Mouse (Mus musculus) right cerebral cortex, postnatal 10 days (tissue): Measurements from ENCODE around the gene Shb.

Experiments used
- DNase-seq, 2 experiments: peaks; one replicate each; pipeline ENCODE4 v3.0.0; 2021; ENCODE audit warnings: low spot score in 2 of 2

The Shb gene

GRCm38 (mm10) chr4:45532375-45532774 is at the start of gene Shb:
Gene Shb, minus strand, starts transcription at chr4:45532470.
- peak; percentile 56 to 60 for DNase-seq

- DNase-seq: no peak
These were observed 48.8 kb upstream of the Shb start for GRCm38 (mm10) chr4:45581095-45581494.

GRCm38 (mm10) chr4:45578554-45579370 is 46.5 kb upstream of the Shb start:
- no peak for DNase-seq

- no peak for DNase-seq
These were observed 45.4 kb upstream of the Shb start for GRCm38 (mm10) chr4:45577631-45578030.

GRCm38 (mm10) chr4:45574614-45575169 is 42.4 kb upstream of the Shb start:
- DNase-seq: no peak

GRCm38 (mm10) chr4:45569521-45569920 is 37.3 kb upstream of the Shb start:
- no peak for DNase-seq

- DNase-seq: peak in 1 of 2 experiments; percentile 51
These were observed 25.9 kb upstream of the Shb start for GRCm38 (mm10) chr4:45558211-45558610.

GRCm38 (mm10) chr4:45552571-45552970 is 20.3 kb upstream of the Shb start:
- DNase-seq: no peak

GRCm38 (mm10) chr4:45550970-45551369 is 18.7 kb upstream of the Shb start:
- DNase-seq: no peak

GRCm38 (mm10) chr4:45549514-45549913 is 17.2 kb upstream of the Shb start:
- DNase-seq: no peak

GRCm38 (mm10) chr4:45545851-45546250 is 13.6 kb upstream of the Shb start:
- DNase-seq: no peak

- no peak for DNase-seq
These were observed 11.3 kb upstream of the Shb start for GRCm38 (mm10) chr4:45543481-45544051.

- no peak for DNase-seq
These were observed 8.1 kb upstream of the Shb start for GRCm38 (mm10) chr4:45540151-45540933.

- no peak for DNase-seq
These were observed 6.9 kb upstream of the Shb start for GRCm38 (mm10) chr4:45539187-45539586.

- DNase-seq: no peak
These were observed 1.2 kb upstream of the Shb start for GRCm38 (mm10) chr4:45533436-45533940.

- peak; percentile 91 to 94 for DNase-seq
These were observed 1.4 kb downstream of the Shb start for GRCm38 (mm10) chr4:45530662-45531542.

- no peak for DNase-seq
These were observed 2.2 kb downstream of the Shb start for GRCm38 (mm10) chr4:45529986-45530597.

GRCm38 (mm10) chr4:45529201-45529985 is 2.9 kb downstream of the Shb start:
- DNase-seq: no peak

GRCm38 (mm10) chr4:45528355-45529198 is 3.7 kb downstream of the Shb start:
- no peak for DNase-seq
